Mouse (Mus musculus) embryonic fibroblast, embryonic 13.5 days (primary cell): ENCODE measurements around the gene Igsf11.

Experiments
- CTCF ChIP-seq: IDR thresholded peaks from 2 replicates; pipeline ENCODE4 v1.5.1; 2011; ENCODE audit warnings: mild to moderate bottlenecking, control low read depth, low read length, moderate library complexity, borderline replicate concordance; ENCODE audit not compliant: insufficient read depth
- POLR2A ChIP-seq: IDR thresholded peaks from 2 replicates; pipeline ENCODE4 v1.6.1; 2011; ENCODE audit warnings: low read depth, mild to moderate bottlenecking, control low read depth, low read length, moderate library complexity

DNA sequence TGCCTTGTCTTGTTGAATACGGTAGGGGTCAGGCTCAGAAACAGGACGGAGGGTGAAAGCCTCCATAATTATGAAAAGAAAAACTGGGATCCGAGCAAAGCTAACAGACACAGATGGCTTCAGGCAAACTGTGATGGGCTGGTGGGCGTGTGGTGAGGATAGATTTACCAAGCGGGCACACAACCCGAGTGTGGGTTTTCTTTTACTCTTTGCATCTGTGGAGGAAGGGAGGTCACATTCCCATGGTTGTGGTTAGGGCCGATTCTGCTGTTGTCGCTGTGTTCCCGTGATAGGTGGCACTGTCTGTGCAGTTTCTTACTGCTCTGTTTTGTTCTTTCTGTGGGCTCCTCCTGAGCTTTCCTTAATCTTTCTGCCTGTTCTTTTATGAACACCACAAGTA lies 70.2 kb downstream of the Igsf11 start:
- TF ChIP-seq POLR2A = no peak
- no peak for TF ChIP-seq CTCF
